Mouse (Mus musculus) CH12.LX (cell line): ENCODE results near the gene Wars. TPM values are rescaled to one million over a fixed set of nuclear protein-coding genes. Genes with fewer than 3 reads are reported as not detected.

Source experiments
- DNase-seq: peaks from one replicate; pipeline ENCODE4 v3.0.0-alpha.2; 2013; ENCODE audit errors: extremely low read depth
- H3K27ac ChIP-seq: 2 replicates; pipeline ENCODE4 v1.5.1; 2012; ENCODE audit warnings: low read depth, mild to moderate bottlenecking, control low read depth, moderate library complexity; ENCODE audit not compliant: insufficient read depth
- H3K27me3 ChIP-seq: replicated peaks from 2 replicates; pipeline ENCODE3; 2012; ENCODE audit warnings: inconsistent platforms
- H3K36me3 ChIP-seq, 2 experiments: replicated peaks in 1 of 2; 2 replicates each; pipeline versions ENCODE3 to v1.6.1; 2012; ENCODE audit warnings: inconsistent platforms in 1 of 2, low read length in 1 of 2, mild to moderate bottlenecking in 1 of 2, mixed read lengths in 1 of 2, moderate library complexity in 1 of 2; ENCODE audit not compliant: control insufficient read depth in 1 of 2, insufficient read depth in 1 of 2
- H3K4me1 ChIP-seq, 2 experiments: 2 replicates each; pipeline ENCODE4 v1.6.1; 2012; ENCODE audit warnings: inconsistent platforms in 1 of 2, moderate library complexity in 1 of 2; ENCODE audit not compliant: insufficient read depth in 2 of 2, control insufficient read depth in 1 of 2
- H3K4me2 ChIP-seq: 2 replicates; pipeline ENCODE4 v1.6.1; 2012; ENCODE audit warnings: low read depth, mild to moderate bottlenecking, control low read depth; ENCODE audit not compliant: poor library complexity, insufficient read depth, severe bottlenecking
- H3K4me3 ChIP-seq, 3 experiments: fragments of 150-350 bp in 1 of 3; sonication (generic) in 1 of 3; replicated peaks in 1 of 3; 2 replicates each; pipeline versions ENCODE3 to v1.5.1; 2011 to 2012; ENCODE audit warnings: low read depth in 2 of 3, low read length in 2 of 3, mild to moderate bottlenecking in 2 of 3, moderate library complexity in 2 of 3, control low read depth in 1 of 3, improper control_type of control experiment in 1 of 3, inconsistent platforms in 1 of 3, mixed read lengths in 1 of 3; ENCODE audit not compliant: poor library complexity in 1 of 3
- H3K79me2 ChIP-seq: replicated peaks from 2 replicates; pipeline ENCODE4 v1.6.1; 2012; ENCODE audit warnings: mild to moderate bottlenecking, moderate library complexity; ENCODE audit not compliant: control insufficient read depth, poor library complexity, insufficient read depth, severe bottlenecking; ENCODE audit errors: extremely low read depth
- H3K9ac ChIP-seq: 2 replicates; pipeline ENCODE4 v1.6.1; 2012; ENCODE audit warnings: low read depth, mild to moderate bottlenecking, control low read depth, moderate library complexity; ENCODE audit not compliant: insufficient read depth
- H3K9me3 ChIP-seq: replicated peaks from 2 replicates; pipeline ENCODE3; 2012; ENCODE audit warnings: low read length, inconsistent platforms, mixed read lengths
- CHD2 ChIP-seq: IDR thresholded peaks from 2 replicates; pipeline ENCODE4 v1.6.1; 2011; ENCODE audit warnings: low read length, improper control_type of control experiment
- CTCF ChIP-seq, 2 experiments: IDR thresholded peaks in 1 of 2; conservative IDR thresholded peaks in 1 of 2; 2 replicates each; pipeline ENCODE4 v1.5.1; 2011 to 2012; ENCODE audit warnings: low read depth in 2 of 2, low read length in 2 of 2, improper control_type of control experiment in 1 of 2, inconsistent platforms in 1 of 2, mild to moderate bottlenecking in 1 of 2, moderate library complexity in 1 of 2
- ETS1 ChIP-seq: conservative IDR thresholded peaks from 2 replicates; pipeline ENCODE4 v1.6.1; 2012; ENCODE audit warnings: low read depth, mild to moderate bottlenecking, inconsistent platforms, low read length, improper control_type of control experiment, moderate library complexity
- IRF4 ChIP-seq: IDR thresholded peaks from 2 replicates; pipeline ENCODE4 v1.6.1; 2014; ENCODE audit warnings: low read depth, mild to moderate bottlenecking, inconsistent platforms, low read length, improper control_type of control experiment
- KAT2A ChIP-seq: IDR thresholded peaks from 2 replicates; pipeline ENCODE4 v1.6.1; 2012; ENCODE audit warnings: low read length, improper control_type of control experiment, inconsistent platforms; ENCODE audit not compliant: insufficient replicate concordance
- MEF2A ChIP-seq: IDR thresholded peaks from 2 replicates; pipeline ENCODE4 v1.6.1; 2014; ENCODE audit warnings: low read depth, mild to moderate bottlenecking, inconsistent platforms, low read length, improper control_type of control experiment, borderline replicate concordance
- MYC ChIP-seq: IDR thresholded peaks from 2 replicates; pipeline ENCODE4 v1.6.1; 2011; ENCODE audit warnings: low read depth, mild to moderate bottlenecking, improper control_type of control experiment, low read length
- NELFE ChIP-seq: IDR thresholded peaks from 2 replicates; pipeline ENCODE4 v1.6.1; 2011; ENCODE audit warnings: low read depth, low read length, improper control_type of control experiment
- NRF1 ChIP-seq: IDR thresholded peaks from 2 replicates; pipeline ENCODE4 v1.6.1; 2014; ENCODE audit warnings: low read depth, mild to moderate bottlenecking, inconsistent platforms, low read length, improper control_type of control experiment, moderate library complexity
- POLR2A ChIP-seq: IDR thresholded peaks from 2 replicates; pipeline ENCODE4 v1.6.1; 2011; ENCODE audit warnings: low read depth, mild to moderate bottlenecking, improper control_type of control experiment, low read length
- RCOR1 ChIP-seq: conservative IDR thresholded peaks from 2 replicates; pipeline ENCODE4 v1.6.1; 2012; ENCODE audit warnings: low read depth, mild to moderate bottlenecking, inconsistent platforms, low read length, improper control_type of control experiment
- TBP ChIP-seq: conservative IDR thresholded peaks from 2 replicates; pipeline ENCODE4 v1.6.1; 2011; ENCODE audit warnings: low read depth, low read length, improper control_type of control experiment
- USF2 ChIP-seq: conservative IDR thresholded peaks from 2 replicates; pipeline ENCODE4 v1.6.1; 2011; ENCODE audit warnings: low read depth, low read length, improper control_type of control experiment
- ZMIZ1 ChIP-seq: IDR thresholded peaks from 2 replicates; pipeline ENCODE4 v1.6.1; 2012; ENCODE audit warnings: low read depth, mild to moderate bottlenecking, inconsistent platforms, low read length, improper control_type of control experiment
- dilution Hi-C: fragments of 300-500 bp; cut with MboI; formaldehyde crosslinking; loops from 2 replicates; pipeline ENCODE4 v1.14.3; 2020; ENCODE audit warnings: low sequenced_read_pairs; ENCODE audit not compliant: extremely low pct_unique_long_range_greater_than_20kb, extremely low pct_ligation_motif_present
- in situ Hi-C: fragments of 300-500 bp; cut with MboI; formaldehyde crosslinking; loops from 3 replicates; pipeline ENCODE4 v1.14.3; 2019; ENCODE audit warnings: low sequenced_read_pairs, low pct_ligation_motif_present, low pct_unique_long_range_greater_than_20kb, mixed read lengths
- polyA plus RNA-seq: library from polyadenylated mRNA; unstranded; fragments of >175 nt; gene quantifications from 2 replicates; pipeline ENCODE4 v1.2.1, GENCODE M21; 2012; ENCODE audit warnings: low read depth; ENCODE audit not compliant: insufficient read length
- total RNA-seq, 2 experiments: library from RNA; depleted of rRNA; stranded (reverse); fragments of 300-350 nt in 1 of 2; fragments of >200 nt in 1 of 2; gene quantifications; 2 replicates each; pipeline ENCODE4 v1.2.3; 2012 to 2014

Gene Wars
- total and polyA plus RNA-seq, 3 experiments: 73.5 to 93.5 (median 88.0) TPM

- H3K36me3 ChIP-seq: peaks cover 16 to 80% of the 10 kb centered on the region in 2 experiments
- H3K9ac ChIP-seq: no peak overlapping the region
- H3K27ac ChIP-seq: no peak overlapping the region
- dilution Hi-C loops: no loop called here
- no peak for DNase-seq
- peaks cover 0 to 6% of the 10 kb centered on the region in 2 experiments; a peak in 1 of 4 replicates for H3K4me1 ChIP-seq
- H3K27me3 ChIP-seq: no peaks in the 10 kb centered on the region
- peaks cover 3% of the 10 kb centered on the region for H3K9me3 ChIP-seq
- H3K4me2 ChIP-seq: no peak overlapping the region
- no peak overlapping the region for H3K4me3 ChIP-seq
- no peaks in the 10 kb centered on the region for H3K79me2 ChIP-seq
- TF ChIP-seq NRF1: no peak
- TF ChIP-seq ETS1: no peak
- no peak for TF ChIP-seq KAT2A
- TF ChIP-seq IRF4: no peak
- TF ChIP-seq NELFE: no peak
- TF ChIP-seq RCOR1: no peak
- TF ChIP-seq POLR2A: no peak
- no peak for TF ChIP-seq CTCF (conservative IDR thresholded peaks at IDR 0.05 in 1 of 2, IDR thresholded peaks at IDR 0.05 in 1 of 2; ENCODE audit: low read depth in 2 of 2, low read length in 2 of 2)
- no peak for TF ChIP-seq MEF2A
- TF ChIP-seq TBP: no peak
- TF ChIP-seq USF2: no peak
- no peak for TF ChIP-seq ZMIZ1
- TF ChIP-seq CHD2: no peak
- no peak for TF ChIP-seq MYC
- in situ Hi-C loops: no loop called here
Observed at GRCm38 (mm10) chr12:108824225-108824874, 69.6 kb downstream of the Wars start.

DNA sequence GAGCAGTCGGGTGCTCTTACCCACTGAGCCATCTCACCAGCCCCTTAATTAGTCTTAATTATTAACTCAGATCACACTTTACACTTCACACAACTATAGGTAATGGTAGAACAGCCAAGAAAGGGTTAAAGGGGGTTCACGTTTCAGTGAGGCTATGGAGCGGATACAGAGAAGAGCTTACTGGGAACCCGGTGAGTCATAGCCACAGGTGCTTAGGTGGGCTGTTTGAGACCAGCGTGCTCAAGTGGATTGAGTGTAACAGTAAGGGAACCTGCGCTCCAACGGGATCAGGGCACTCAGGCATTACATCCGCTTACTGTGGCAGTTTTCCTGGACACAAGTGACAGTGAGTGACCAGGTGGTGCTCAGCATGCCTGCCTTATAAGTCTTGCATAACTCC, 70.9 kb downstream of the Wars start:
- H3K27me3 ChIP-seq: no peaks in the 10 kb centered on the region
- in situ Hi-C loops: no loop called here
- H3K4me2 ChIP-seq: no peak overlapping the region
- H3K27ac ChIP-seq: no peak overlapping the region
- H3K36me3 ChIP-seq: peaks cover 28 to 84% of the 10 kb centered on the region in 2 experiments
- no peak for DNase-seq
- dilution Hi-C loops: no loop called here
- peaks cover 0 to 6% of the 10 kb centered on the region in 2 experiments; a peak in 1 of 4 replicates for H3K4me1 ChIP-seq
- no peak overlapping the region for H3K4me3 ChIP-seq
- peaks cover 1% of the 10 kb centered on the region for H3K9me3 ChIP-seq
- H3K79me2 ChIP-seq: no peaks in the 10 kb centered on the region
- H3K9ac ChIP-seq: no peak overlapping the region
- no peak for TF ChIP-seq POLR2A
- no peak for TF ChIP-seq IRF4
